Mouse (Mus musculus) right cerebral cortex, adult 2 months (tissue): Measurements from ENCODE around the gene Trpv3.
"Not testable (repeated sequence)": the region's sequence is repeated elsewhere in the genome, so short reads cannot be mapped to it uniquely, and the experiment has no call there.

Experiments used
- DNase-seq, 2 experiments: peaks; one replicate each; pipeline ENCODE4 v3.0.0; 2021 to 2022; ENCODE audit warnings: low spot score in 2 of 2

The Trpv3 gene

DNA sequence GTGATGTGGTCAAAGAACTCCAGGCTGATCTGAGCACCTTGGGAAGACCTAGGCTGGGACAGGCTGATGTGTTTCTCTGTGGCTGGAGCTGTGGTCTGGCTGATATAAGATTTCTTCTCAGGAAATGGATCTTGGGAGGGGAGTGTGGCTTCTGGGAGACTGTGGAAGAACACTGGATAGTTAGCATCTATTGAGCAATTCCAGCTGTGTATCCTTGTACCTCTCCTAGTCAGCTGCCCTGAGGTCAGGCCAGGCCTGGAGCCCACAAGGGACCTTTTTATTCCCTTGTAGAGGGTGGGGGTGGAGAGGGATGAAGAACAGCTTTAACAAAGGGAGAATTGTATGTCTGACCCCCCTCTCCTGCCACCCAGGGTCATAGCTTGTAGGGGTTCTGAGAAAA, 17.2 kb downstream of the Trpv3 start:
- no peak for DNase-seq

DNA sequence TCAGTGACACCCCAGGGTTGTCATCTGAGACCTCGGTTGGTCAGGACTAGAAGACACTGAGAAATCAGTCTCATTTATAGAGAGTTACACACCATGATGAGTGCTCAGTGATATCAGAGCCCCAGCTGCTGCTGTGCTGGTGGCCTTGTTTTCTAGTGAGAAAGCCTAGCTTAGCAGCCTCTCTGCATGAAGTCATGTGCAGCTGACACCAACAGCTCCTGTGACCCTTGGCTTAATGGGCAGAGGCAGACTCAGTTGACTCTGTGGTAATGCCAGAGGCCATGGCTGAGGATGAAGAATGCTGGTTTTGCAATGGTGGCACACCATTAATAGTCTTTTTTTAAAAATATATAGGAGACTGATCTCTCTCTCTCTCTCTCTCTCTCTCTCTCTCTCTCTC, 22.4 kb downstream of the Trpv3 start:
- DNase-seq = no peak

DNA sequence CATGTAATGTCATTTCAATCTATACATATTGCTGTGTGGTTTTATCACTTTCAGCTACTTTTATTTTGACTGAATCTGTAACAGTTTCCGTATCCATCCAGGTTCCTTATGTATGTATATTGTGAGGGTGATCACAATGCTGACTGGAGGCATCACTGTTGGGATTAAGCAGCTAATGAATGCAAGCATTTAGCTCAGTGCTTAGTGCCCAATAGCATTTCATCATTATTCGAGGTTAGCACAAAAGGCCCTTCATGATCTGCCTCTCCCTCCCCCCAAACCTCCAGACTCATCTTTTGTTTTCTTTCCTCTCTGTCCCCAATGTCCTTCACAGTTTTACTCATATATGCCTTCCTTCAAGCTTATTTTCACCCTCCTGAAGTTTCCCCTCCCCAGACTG, 35.9 kb downstream of the Trpv3 start:
- no peak for DNase-seq

DNA sequence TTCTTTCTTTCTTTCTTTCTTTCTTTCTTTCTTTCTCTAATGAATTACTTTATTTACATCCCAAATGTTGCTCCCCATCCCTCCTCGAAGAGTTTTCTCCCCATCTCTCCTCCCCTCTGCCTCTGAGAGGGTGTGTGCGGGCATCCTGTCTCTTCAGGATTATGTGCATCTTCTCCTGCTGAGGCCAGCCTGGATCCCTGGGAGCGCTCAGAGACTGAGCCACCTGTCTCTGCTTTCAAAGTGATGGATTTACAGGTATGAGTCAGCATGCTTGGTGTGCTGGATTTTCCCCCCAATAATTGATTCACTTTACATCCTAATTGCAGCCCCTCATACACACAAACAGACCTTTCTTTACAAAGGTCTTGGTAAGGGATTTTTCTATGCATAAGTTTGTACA, 48.8 kb downstream of the Trpv3 start:
- DNase-seq = no peak

DNA sequence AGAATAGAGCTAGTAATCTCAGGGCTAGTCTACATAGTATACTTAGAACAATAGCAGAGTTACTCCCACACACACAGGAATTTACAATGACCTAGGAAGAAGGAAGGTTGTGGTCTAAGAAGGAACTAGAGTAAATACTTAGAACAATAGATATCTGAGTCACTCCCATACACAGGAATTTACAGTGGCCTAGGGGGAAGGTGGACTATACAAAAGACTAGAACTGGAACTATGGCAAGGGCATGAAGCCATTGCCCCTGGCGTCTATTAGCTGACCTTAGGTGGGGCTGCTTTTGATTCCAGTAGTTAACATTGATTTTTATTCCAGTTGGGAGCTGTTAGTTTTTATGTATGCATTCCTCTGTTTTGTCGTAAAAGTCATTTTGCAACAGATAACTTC, 51.4 kb downstream of the Trpv3 start:
- not testable (repeated sequence) for DNase-seq

DNA sequence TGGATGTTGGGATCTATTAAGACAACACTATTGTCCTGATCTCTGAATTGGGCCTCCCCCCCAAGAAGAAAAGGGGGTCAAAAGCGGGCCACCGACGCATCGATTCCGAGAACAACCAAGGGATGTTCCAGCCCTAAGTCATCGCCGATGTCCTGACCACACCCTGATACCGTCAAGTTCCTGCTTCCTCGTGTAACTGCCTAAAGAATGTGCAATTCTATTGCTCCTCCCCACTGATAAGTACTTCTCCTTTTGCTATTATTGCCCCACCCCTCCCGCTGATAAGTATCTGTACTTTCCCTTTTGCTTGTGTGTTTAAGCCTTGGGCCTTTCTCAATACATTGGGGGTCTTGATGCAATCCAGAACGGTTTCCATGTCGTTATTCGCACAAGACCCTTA, 53.9 kb downstream of the Trpv3 start:
- not testable (repeated sequence) for DNase-seq

DNA sequence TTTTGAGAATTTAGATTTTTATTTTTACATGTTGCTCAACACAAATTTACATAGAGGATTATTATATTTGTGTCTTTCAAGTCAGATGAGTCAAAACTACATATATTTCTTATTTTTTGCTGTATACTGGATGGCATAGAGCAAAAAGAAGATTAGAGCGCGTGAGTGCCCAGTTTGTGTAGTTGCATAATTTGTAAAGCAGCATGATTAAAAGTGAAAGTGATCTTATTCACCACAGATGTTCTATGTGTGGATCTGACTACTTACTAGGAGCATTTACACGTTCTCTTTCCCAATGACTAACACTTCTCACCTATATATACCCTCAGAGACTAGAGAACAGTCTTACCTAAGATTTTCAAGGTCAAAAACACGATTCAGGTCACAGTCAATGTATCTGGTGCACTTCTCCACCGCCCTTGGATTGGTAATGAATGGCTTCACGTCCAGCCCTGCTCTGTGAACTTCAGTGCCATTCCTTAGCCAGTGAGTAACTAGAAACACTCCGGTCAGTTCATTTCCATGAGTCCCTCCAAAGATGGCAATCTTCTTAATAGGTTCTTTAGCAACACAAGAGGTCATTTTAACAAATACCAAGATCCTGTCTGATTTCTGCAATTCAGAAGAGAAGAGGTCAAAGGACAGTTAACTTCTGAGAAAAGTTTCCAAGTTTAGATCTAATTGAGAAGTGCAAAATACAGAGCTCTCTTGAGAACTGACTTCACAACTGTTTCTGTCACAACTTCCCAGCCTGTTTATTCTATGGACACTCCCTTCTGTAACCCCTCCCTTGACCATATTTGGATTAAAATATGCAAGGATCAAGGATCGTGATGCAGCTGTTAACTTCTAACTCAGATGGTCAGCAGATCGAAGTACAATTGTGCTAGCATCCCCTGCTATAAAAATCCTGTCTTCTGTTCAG, 57.0 kb downstream of the Trpv3 start:
- no peak for DNase-seq

DNA sequence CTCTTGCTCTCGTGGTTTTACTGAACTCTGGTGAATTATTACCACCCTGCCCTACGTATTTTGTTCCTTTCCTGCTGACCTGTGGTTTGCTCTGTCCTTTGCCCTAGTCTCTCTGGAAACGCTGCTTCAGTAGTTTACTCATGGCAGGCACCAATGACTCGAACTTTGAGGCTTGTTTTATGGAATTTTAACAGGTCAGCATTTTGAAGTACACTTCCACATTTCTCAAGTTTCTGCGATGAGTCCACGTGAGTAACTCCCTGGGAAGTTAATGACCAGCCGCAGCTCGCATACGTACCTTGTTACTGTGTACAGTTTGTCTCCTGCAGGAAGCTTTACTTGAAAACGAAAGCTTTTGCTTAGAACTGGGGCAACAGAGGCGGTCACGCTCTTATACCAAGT, 59.3 kb downstream of the Trpv3 start:
- DNase-seq = no peak

DNA sequence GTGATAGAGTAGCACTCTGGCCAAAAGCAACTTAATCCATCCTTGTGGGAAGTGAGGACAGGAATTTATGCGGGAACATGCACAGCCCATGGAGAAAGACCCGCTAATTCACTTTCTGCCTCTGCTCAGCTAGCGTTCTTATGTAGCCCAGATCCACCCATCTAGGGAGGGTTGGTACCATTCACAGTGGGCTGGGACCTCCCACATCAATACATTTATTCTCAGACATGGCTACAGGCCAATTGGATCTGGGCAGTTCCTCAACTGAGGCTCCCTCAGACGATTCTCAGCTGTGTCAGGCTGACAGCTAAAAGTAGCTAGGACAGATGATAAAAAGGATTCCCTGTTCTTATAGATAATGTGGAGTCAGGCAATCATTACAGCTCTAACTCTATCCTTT, 60.2 kb downstream of the Trpv3 start:
- DNase-seq = peak; percentile 4 to 7

DNA sequence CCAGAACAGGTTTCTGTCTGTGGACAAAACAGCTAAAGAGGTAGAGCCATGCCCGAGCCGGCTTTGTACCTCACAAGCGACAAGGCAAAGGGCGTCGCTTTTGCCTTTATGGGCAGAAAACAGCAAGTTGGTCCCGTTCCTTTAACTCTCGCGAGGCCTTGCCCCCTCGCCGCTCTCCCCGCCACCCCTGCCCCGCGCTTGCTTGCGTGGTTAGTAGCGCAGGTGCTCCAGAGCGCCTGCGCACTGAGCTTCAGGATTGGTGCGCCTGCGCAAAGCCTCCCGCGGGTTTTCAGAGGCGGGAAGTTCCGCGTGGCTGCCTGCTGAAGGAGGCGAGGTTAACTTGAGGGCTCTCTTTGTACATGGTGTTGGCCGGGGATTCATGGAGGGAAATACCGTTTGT, 62.3 kb downstream of the Trpv3 start, which contains the start of the genes Aspa, Gm49340 and Spata22:
TSS of gene Aspa (minus strand) at position 155 of the 400 bp plus-strand sequence.
TSS of gene Gm49340 (plus strand) at position 300 of the 400 bp plus-strand sequence.
TSS of gene Spata22 (plus strand) at position 300 of the 400 bp plus-strand sequence.
- no peak for DNase-seq

DNA sequence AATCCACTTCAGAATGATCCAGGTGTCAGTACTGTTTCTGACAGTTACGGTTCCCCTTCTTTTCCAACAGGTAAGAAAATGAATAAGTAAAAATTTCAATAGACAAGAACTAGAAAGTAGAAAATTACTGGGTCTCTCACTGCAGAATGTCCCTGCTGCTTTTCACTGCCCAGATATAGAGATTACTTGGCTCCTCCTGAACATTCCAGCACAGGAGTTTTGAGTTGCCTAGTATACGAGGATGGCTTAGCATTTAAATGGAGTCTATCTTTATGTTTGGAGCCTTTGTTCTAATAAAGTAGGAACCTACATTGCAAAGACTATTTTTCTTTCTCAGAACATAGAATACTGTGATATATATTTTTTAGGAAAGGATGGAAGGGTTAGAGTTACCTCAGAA, 66.2 kb downstream of the Trpv3 start:
- no peak for DNase-seq

DNA sequence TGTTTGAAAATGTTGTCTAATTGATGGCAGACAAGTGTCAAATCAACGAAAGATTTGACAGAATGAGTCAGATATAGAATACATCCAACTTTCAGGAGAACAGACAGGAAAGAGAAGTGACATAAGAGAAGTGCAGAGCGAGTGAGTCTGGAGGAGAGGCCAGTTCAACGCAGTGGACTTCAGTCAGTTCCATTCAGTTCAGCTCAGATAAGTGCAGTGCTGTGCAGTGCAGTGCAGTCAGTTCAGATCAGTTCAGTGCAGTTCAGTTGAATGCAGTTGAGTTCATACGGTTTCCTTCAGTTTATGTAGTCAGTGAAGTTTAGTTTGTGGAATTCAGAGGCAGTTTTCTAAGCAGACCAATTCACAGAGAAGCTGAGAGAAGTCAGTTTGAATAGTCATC, 69.7 kb downstream of the Trpv3 start:
- DNase-seq = no peak
